Mouse (Mus musculus): ENCODE results near the gene Clec14a.
"Not testable (repeated sequence)": the region's sequence is repeated elsewhere in the genome, so short reads cannot be mapped to it uniquely, and the experiment has no call there.

Gene Clec14a

DNA sequence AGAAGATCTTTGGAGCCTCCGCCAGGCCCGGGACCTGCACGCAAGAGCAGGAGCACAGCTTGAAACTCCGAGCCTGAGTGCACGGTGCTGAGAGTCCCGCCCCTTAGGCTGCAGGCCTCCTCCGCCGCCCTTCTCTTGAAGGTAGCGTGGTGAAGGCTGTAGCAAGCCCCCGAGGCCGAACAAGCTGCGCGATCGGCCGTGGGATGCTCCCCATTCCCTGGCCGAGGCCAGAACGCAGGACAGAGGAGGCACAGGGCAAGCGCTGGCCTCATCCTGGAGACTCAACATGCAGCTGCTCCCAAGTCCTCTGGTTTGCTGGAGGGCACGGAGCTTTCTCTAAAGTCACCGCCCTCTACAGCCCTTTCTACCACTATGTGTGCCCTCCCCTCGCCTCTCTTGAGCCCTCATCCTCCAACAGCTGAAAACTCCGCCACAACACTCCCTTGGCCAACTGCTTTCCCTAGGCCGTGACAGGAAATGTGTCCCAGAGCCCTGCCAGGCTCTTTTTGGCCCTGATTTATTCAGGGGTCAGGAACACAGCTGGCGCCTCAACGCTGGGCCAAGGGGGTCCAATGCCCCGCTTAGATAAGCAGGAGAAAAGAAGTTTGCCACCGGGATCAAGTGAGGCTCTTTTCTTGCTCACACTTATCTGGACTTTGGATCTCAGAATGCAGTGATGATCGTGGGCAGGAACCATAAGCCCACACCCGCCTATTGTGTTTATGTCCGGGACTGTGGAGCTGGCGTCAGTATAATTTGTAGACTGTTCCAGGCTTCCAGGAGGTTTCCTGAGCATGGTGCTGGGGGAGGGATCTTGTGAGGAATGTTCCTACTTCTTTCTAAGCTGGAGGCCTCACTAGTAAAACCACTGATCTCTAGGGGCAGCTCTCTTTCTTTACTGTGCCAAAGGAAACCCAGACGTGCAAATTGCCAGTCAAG, at the start of gene Clec14a:
TSS of gene Clec14a (minus strand) at position 728 of the 939 bp plus-strand sequence.
- in situ Hi-C loops (cut with MboI, MseI), result no loop called here

GRCm38 (mm10) chr12:58307835-58308234, 38.7 kb upstream of the Clec14a start:
- in situ Hi-C loops (cut with MboI, MseI), result no loop called here

- in situ Hi-C loops (cut with MboI, MseI), result not testable (repeated sequence)
These were observed 37.3 kb upstream of the Clec14a start for GRCm38 (mm10) chr12:58306402-58306801.

GRCm38 (mm10) chr12:58305567-58305966, 36.5 kb upstream of the Clec14a start:
- in situ Hi-C loops (cut with MboI, MseI), result no loop called here

DNA sequence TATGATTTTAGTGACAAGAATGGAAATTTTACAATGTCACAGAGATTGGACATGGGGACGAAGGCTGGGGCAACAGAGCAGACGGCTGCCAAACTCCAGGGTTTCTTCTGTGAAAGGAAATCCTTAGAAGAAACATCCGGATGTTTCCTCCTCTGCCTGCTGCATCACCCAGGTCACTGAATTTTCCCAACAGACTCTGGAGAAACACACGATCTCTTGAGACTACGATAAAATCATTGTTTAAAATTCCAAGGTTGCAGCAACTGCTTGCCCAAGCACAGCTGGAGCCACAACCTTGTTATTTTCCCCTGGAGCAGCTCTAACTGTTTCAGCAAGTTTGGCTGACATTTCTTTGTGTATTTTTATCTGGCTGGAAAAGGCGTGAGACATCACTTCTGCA, 27.9 kb upstream of the Clec14a start:
- in situ Hi-C loops (cut with MboI, MseI), result no loop called here

GRCm38 (mm10) chr12:58285912-58286311, 16.8 kb upstream of the Clec14a start:
- in situ Hi-C loops (cut with MboI, MseI), result loop anchor here in 1 of 2 experiments (5.0 kb wide), 1 partner anchor 44 kb away; no protein-coding TSS in a partner anchor

DNA sequence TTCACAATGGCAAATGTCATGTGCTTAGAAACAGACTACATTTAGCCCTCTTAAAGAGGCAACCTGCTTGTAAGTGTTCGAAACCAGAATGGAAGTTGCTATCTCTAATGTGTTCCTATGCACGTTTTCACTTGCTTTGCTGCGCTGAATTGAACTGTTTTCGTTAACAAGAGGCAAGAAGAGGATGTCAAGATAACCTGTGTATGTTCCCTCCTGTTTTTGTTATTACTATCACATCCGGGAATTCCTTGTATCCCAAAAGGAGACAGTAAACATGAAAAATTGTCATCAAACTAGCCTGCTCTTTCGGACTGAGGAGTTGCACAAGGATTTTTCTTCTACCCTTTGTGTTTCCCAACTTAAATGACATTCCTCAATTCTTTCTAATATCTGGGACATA, 1.4 kb upstream of the Clec14a start:
- in situ Hi-C loops (cut with MboI, MseI), result no loop called here

- in situ Hi-C loops (cut with MboI, MseI), result no loop called here
These were observed 415 bp upstream of the Clec14a start for GRCm38 (mm10) chr12:58269505-58269904.

DNA sequence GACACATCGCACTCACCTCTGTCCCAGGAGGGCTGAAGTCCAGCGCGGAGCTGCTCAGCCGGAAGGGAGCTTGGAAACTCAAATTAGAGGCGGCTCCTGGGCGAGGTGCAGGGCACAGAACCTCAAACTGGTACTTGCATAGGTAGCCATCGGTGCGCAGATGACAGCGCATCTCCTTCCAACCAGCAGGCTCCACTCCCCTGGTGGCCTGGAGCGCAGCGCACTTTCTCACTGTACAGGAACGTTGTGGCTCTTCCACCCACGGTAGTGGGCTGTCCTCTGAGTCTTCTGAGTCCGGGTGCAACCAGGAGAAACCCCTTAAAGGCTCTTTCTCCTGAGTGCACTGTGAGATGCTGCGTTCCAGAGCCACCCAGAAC, 916 bp downstream of the Clec14a start:
- in situ Hi-C loops (cut with MboI, MseI), result no loop called here

GRCm38 (mm10) chr12:58267779-58268178, 1.3 kb downstream of the Clec14a start:
- in situ Hi-C loops (cut with MboI, MseI), result no loop called here

DNA sequence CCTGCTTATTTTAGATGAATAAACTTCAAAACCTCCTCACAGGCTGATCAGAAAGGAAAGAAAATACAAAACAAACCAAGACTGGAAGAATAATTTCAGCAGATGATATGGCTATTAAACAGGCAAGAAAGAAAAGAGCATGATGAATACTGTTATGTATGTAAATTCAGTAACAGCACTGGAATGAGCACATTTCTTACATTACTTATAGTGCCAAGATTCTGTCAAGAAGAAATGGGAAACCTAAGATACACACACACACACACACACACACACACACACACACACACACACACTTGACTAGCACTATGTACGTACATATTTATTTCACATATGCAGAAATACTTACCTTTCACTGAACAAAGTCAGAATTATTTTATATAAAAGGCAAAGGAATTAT, 17.2 kb downstream of the Clec14a start:
- in situ Hi-C loops (cut with MboI, MseI), result no loop called here

DNA sequence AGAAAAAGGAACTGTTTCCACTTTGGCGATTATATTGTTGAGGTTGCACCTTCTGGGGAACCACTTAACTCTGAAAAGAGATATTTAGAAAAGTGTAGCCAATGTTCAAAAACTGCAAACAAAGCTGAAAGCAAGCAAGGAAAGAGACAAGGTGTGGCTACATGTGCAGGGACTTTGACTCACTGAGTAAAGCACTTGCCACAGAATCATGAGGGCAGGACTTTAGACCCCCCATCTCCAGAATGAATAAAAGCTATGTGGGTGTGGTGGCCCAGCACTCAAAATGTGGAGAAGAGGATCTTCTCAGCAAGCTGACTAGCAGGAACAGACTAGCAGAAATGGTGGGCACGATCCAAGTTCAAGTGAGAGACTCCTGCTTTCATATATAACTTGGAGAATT, 36.6 kb downstream of the Clec14a start:
- in situ Hi-C loops (cut with MboI, MseI), result no loop called here

DNA sequence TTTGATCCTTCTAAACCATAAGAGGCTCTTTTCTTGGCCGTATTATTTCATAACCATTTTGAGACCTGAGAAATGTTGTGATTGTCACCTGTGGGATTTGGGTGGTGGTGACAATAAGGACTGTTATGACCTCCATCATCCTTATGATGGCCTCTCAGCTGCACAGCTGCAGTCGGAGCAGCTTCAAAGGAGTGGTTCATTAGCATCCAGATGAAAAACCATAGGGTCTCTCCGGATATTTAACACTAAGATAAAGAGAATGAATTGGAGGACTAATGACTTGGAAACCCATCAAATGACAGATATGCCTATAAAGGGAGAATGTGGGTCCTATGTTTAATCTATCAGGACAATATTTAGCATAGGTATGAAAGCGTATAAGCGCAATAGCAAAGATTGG, 43.4 kb downstream of the Clec14a start:
- in situ Hi-C loops (cut with MboI, MseI), result no loop called here

DNA sequence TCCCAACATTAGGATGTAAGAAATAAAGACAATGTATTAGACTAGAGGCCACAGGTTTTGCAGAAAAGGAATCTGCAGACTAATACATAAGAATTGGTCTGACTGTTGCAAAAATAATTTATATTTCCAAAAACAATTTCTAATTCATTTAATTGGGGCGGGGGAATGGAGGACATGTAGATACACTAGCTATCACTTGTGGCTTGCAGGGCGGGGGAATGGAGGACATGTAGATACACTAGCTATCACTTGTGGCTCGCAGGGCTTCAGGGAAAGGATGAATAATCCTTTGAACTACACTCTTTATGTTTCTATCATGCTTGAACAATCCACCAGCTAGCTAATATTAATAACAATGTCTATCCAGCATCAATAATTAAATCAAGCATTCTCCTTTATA, 50.0 kb downstream of the Clec14a start:
- in situ Hi-C loops (cut with MboI, MseI), result no loop called here

- in situ Hi-C loops (cut with MboI, MseI), result no loop called here
These were observed 52.9 kb downstream of the Clec14a start for GRCm38 (mm10) chr12:58216218-58216617.

Data from T-helper 17 cell (primary cell).